Mouse (Mus musculus) Patski (cell line): ENCODE measurements around the gene Antxrl. TPM values are rescaled to one million over a fixed set of nuclear protein-coding genes. Genes with fewer than 3 reads are reported as not detected.

Experiments used
- ATAC-seq: fragments of 100-300 bp; one replicate; pipeline ENCODE4 v1.8.0; 2021
- CTCF ChIA-PET: fragments of 350-600 bp; sonication (Branson Sonifier 250); formaldehyde crosslinking; loops from one replicate; lab custom pipeline; 2022; ENCODE audit warnings: inconsistent platforms; lab: Charles Lee
- POLR2A ChIA-PET: fragments of 350-600 bp; sonication (Branson Sonifier 250); formaldehyde crosslinking; loops from one replicate; lab custom pipeline; 2022; ENCODE audit warnings: antibody characterized with exemption, inconsistent platforms; lab: Charles Lee
- DNase-seq: peaks from one replicate; pipeline ENCODE4 v3.0.0-alpha.2; 2011; ENCODE audit warnings: low read depth, low spot score
- H3K27me3 ChIP-seq: fragments of 371-371 bp; one replicate; pipeline ENCODE4 v1.5.1; 2021
- CTCF ChIP-seq: fragments of 100-300 bp; IDR thresholded peaks from one replicate; pipeline ENCODE4 v1.5.1; 2021
- in situ Hi-C: fragments of 300-500 bp; cut with MboI; formaldehyde crosslinking; loops from 3 replicates; pipeline ENCODE4 v1.11.1; 2018; ENCODE audit warnings: low pct_unique_long_range_greater_than_20kb, mixed read lengths
- polyA plus RNA-seq: library from polyadenylated mRNA; unstranded; gene quantifications from one replicate; pipeline ENCODE4 v1.2.3, GENCODE M21; 2021

Gene Antxrl
- 0.28 TPM for polyA plus RNA-seq

DNA sequence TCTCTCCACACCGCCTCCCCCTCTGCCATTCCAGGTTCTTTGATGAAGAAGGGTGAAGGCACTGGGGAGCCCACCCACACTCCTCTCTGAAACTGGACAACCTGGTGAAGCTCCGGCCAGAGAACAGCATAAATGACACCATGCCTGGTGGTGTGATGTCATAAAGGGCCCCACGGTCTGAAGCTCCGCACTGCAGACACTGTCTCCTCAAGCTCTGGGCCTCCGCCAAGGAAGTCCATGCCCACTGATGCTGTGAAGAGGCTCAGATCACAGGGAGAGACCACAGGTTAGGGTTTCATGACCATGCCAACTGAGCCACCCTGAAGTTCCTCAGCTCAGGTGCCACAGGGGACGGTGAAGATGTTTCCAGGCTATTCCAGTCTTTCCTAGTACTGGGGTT, at the start of gene Antxrl:
Antxrl (plus strand) TSS at position 192 of the 400 bp plus-strand sequence.
- in situ Hi-C loops: no loop called here
- ChIA-PET CTCF (no interaction called here), POLR2A (interaction anchor here (1.0 kb wide), 1 partner anchor 9 kb away, joined by 4 read pairs; no protein-coding TSS in a partner anchor)
- no peak for TF ChIP-seq CTCF
- DNase-seq (no peak), ATAC-seq (no peak)
- H3K27me3 ChIP-seq: no peaks in the 10 kb centered on the region

DNA sequence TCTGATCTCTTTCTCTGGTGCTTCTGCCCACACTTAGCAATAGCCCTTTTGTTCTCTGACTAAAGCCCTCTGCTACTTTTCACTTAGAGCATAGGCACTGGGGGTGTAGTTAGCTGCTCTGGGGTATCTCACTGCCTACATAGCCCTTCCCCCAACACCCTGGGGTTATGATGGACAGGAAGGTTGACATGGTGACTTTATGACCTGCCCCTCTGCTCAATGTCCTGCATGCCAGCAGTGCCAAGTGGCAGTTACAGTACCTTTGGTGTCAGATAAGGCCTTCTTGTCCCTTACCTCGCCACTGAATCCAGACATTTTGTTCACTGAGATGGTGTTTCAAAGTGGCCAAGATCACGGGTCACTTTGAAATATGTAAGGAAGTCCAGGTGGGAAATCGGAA, 37.4 kb upstream of the Antxrl start, which contains the start of gene Gm30083:
Gm30083 (minus strand) TSS at position 120 of the 400 bp plus-strand sequence.
- TF ChIP-seq CTCF: no peak
- ChIA-PET CTCF (no interaction called here), POLR2A (no interaction called here)
- DNase-seq (no peak), ATAC-seq (no peak)
- in situ Hi-C loops: no loop called here
- no peaks in the 10 kb centered on the region for H3K27me3 ChIP-seq

DNA sequence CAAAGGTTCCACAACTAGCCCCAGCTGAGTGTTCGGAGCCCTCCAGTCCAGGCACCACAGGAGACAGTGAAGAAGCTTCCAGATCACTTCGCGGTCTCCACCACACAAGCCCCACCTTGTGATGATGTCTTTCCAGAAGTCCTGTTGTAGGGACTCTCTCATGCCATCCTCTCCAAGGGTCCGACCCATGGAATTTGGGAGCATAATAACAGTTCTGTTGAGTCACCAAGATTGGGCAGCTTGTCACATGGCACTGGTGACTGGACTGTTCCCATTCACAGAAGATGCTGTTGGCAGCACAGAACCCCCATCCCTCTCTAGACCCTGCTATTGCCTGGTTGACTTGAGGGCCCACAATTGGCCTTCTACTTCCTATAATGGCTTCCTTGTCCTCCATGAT, 36.1 kb upstream of the Antxrl start, which contains the start of gene Gm5460:
Gm5460 (plus strand) TSS at position 378 of the 400 bp plus-strand sequence.
- DNase-seq: no peak
- TF ChIP-seq CTCF: no peak
- CTCF ChIA-PET: no interaction called here
- POLR2A ChIA-PET: no interaction called here
- no peak for ATAC-seq
- H3K27me3 ChIP-seq: no peaks in the 10 kb centered on the region
- in situ Hi-C loops: no loop called here

DNA sequence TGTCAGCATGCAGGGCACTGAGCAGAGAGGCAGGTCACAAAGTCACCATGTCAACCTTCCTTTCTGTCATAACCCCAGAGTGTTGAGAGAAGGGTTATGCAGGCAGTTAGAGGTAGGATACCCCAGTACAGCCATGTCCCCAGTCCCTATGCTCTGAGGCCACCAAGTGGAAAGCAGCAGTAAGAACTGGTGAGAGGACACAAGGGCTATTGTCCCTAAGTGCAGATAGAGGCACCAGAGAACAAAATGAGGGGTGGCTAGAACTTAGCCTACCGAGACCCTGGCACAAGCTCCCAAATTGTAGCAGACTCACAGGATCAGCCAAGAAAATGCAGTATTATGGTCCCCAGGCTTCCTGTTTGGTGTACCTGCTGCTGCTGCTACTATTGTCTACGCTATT, 35.6 kb upstream of the Antxrl start:
- in situ Hi-C loops: no loop called here
- POLR2A ChIA-PET: no interaction called here
- no peaks in the 10 kb centered on the region for H3K27me3 ChIP-seq
- ATAC-seq: no peak
- no peak for TF ChIP-seq CTCF
- CTCF ChIA-PET: no interaction called here
- DNase-seq: no peak

DNA sequence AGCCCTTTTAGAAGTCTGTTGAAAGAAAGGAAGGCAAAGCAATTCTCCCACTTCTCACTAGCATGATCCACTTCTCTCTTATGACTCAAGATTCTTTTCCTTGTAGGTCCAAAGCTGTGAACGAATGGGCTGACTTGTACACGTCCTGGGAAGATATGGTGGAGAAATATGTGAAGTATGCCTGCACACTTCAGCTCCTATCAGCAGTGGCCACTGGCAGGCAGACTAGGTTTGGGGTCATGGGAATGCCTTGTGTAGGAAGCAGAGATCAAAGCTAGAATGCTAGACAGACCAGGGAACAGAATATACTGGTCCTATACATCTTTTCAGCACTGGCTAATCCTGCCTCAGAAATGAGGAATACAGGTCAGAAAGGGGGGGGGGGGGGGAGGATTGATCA, 25.8 kb upstream of the Antxrl start:
- POLR2A ChIA-PET: no interaction called here
- peaks cover 3% of the 10 kb centered on the region for H3K27me3 ChIP-seq
- CTCF ChIA-PET: no interaction called here
- DNase-seq (no peak), ATAC-seq (no peak)
- TF ChIP-seq CTCF: no peak
- in situ Hi-C loops: no loop called here

- no peak for TF ChIP-seq CTCF
- no peak for ATAC-seq
- peaks cover 3% of the 10 kb centered on the region for H3K27me3 ChIP-seq
- POLR2A ChIA-PET: no interaction called here
- DNase-seq: no peak
- in situ Hi-C loops: no loop called here
- CTCF ChIA-PET: no interaction called here
These were observed 18.5 kb upstream of the Antxrl start for GRCm38 (mm10) chr14:34033841-34034610.

GRCm38 (mm10) chr14:34041241-34041640, 11.3 kb upstream of the Antxrl start:
- no peak for TF ChIP-seq CTCF
- POLR2A ChIA-PET: no interaction called here
- ATAC-seq (no peak), DNase-seq (no peak)
- in situ Hi-C loops: no loop called here
- CTCF ChIA-PET: no interaction called here
- H3K27me3 ChIP-seq: no peaks in the 10 kb centered on the region

GRCm38 (mm10) chr14:34043341-34043740, 9.2 kb upstream of the Antxrl start:
- ATAC-seq (no peak), DNase-seq (no peak)
- TF ChIP-seq CTCF: no peak
- H3K27me3 ChIP-seq: no peaks in the 10 kb centered on the region
- ChIA-PET POLR2A (interaction anchor here (0.7 kb wide), 1 partner anchor 10 kb away, joined by 4 read pairs; no protein-coding TSS in a partner anchor), CTCF (no interaction called here)
- in situ Hi-C loops: no loop called here

DNA sequence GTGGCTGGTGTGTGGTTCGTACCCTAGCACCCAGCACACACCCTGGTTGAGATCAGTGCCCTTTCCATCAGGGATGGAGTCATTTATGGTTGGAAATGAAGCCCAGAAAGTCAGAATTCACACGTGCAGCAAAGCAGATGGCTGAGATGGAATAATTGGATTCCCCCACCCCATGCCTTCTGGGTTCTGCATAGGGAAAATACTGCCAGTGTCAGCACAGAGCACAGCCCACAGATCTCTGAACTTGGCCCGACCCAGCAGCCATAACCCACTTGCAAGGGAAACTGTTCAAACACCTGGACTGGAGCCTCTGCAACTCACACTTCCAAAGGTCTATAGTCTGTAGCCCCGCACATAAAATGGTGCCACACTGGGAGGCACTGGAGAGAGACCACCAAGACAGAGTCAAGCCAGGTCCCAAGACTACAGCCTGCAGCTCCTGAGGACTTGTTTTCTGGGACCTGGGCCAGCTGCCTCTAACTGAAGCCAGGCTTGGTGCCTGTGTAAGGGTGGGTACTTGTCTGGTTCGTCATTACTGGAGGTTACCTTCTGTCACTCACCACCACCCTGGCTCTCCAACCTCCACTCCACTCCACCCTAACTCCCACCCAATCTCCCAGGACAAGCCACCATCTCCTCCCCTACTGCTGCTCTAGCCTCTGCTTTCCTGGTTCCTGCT, 2.3 kb upstream of the Antxrl start:
- DNase-seq (no peak), ATAC-seq (no peak)
- no peak for TF ChIP-seq CTCF
- ChIA-PET POLR2A (no interaction called here), CTCF (no interaction called here)
- H3K27me3 ChIP-seq: no peaks in the 10 kb centered on the region
- in situ Hi-C loops: no loop called here

- no peak for DNase-seq
- TF ChIP-seq CTCF: no peak
- CTCF ChIA-PET: interaction anchor here (1.0 to 1.5 kb wide), 2 partner anchors 9 kb away, joined by 3 to 7 read pairs; no protein-coding TSS in a partner anchor
These were observed 19.2 kb downstream of the Antxrl start for GRCm38 (mm10) chr14:34071665-34072064.

GRCm38 (mm10) chr14:34075346-34075745, 22.8 kb downstream of the Antxrl start:
- POLR2A ChIA-PET: no interaction called here
- no peak for DNase-seq
- no peak for ATAC-seq
- in situ Hi-C loops: loop anchor here (25.0 kb wide), 1 partner anchor 487 kb away; no protein-coding TSS in a partner anchor
- TF ChIP-seq CTCF: no peak
- CTCF ChIA-PET: interaction anchor here (0.8 to 2.4 kb wide), 2 partner anchors 10 to 216 kb away, joined by 3 to 5 read pairs; partner anchors contain the start of gene Anxa8
- no peaks in the 10 kb centered on the region for H3K27me3 ChIP-seq

More at GRCm38 (mm10) chr14:34071665-34072064, 19.2 kb downstream of the Antxrl start:
- in situ Hi-C loops: no loop called here
- no peak for ATAC-seq
- H3K27me3 ChIP-seq: no peaks in the 10 kb centered on the region
- POLR2A ChIA-PET: no interaction called here
